Mouse (Mus musculus): Measurements from ENCODE around the gene Trim39.
A peak's percentile ranks its signal among the peaks of the same experiment; 100 is the strongest.

The Trim39 gene

GRCm38 (mm10) chr17:36248886-36249285 lies 23.2 kb downstream of the Trim39 start:
- no peak for DNase-seq (ENCODE audit: low spot score in 2 of 2)

- no peak for DNase-seq (ENCODE audit: low spot score in 2 of 2)
Observed at GRCm38 (mm10) chr17:36245741-36246140, 26.3 kb downstream of the Trim39 start.

- no peak for DNase-seq (ENCODE audit: low spot score in 2 of 2)
Observed at GRCm38 (mm10) chr17:36244031-36244430, 28.0 kb downstream of the Trim39 start.

GRCm38 (mm10) chr17:36240637-36241213 lies 31.3 kb downstream of the Trim39 start:
- no peak for DNase-seq (ENCODE audit: low spot score in 2 of 2)

DNA sequence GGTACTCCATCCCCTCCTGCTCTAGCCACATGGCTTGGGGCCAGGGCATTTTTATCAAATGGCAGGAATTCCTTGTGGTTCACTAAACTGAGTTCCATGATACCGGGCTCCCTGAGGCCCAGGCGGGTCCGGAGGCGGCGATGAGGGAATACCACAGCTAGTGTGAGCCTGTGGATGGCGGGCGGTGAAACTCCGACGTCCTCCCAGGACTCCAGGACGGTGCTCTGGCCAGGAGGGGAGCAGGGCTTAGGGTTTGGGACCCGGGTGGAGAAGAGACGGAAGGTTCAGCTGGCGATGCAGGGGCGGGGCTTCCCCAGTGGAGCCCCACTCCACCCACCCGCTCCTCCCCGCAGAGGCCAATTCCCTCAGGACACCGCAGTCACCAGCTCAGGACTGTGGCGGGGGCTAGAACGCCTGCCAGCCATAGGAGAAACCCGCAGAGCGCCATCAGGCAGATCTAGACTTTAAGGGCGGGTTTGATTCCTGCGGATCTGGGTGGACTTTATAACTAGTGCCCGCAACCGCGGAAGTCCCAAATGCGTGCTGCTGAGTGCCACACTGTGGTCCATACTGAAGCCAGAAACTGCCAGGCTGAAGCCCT lies 34.6 kb downstream of the Trim39 start:
- DNase-seq (ENCODE audit: low spot score in 2 of 2) = no peak

- DNase-seq (ENCODE audit: low spot score in 2 of 2) = peak; percentile 48 to 63
Observed at GRCm38 (mm10) chr17:36235300-36235699, 36.7 kb downstream of the Trim39 start.

DNA sequence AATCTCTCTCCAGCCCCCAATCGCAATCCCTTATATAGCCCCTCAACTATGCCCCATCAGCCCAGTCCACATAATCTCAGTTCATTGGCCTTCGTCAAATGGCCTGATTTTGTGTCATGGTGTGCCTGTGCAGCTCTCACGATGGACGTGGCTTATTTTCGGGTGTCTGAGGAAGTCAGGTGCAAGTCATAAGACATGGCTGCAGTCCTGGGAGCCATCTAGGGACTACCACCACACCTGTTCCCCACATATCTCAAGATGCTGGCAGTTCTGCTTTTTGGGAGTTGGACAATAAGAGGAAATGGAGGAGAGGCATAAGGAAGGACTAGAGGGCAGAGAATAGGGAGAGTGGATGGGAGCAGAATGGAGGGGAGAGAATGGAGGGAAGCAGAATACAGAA lies 38.5 kb downstream of the Trim39 start:
- no peak for DNase-seq (ENCODE audit: low spot score in 2 of 2)

DNA sequence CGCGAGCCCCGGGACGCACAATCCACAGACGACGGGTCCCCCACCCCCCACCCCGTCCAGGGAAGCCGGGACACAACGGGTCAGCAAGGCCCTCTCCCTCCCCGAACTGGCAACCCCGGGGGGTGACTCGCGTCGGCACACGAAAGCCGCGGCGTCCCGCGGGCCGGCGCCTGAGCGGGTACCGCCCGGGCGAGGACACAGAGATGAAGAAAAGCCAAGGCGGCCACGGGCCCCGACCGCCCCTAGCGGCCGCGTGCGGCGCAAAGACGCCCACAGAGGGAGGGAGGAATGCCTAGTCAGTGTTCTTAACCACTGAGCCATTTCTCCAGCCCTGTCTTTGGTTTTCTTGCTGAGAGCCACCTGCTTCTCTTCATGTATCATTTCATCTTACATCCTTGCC lies 40.7 kb downstream of the Trim39 start:
- DNase-seq (ENCODE audit: low spot score in 2 of 2) = peak; percentile 73 to 88

- DNase-seq (ENCODE audit: low spot score in 2 of 2) = peak; percentile 22 to 24
Observed at GRCm38 (mm10) chr17:36229046-36229445, 43.0 kb downstream of the Trim39 start.

- peak; percentile 63 to 73 for DNase-seq (ENCODE audit: low spot score in 2 of 2)
Observed at GRCm38 (mm10) chr17:36226921-36227320, 45.1 kb downstream of the Trim39 start.

DNA sequence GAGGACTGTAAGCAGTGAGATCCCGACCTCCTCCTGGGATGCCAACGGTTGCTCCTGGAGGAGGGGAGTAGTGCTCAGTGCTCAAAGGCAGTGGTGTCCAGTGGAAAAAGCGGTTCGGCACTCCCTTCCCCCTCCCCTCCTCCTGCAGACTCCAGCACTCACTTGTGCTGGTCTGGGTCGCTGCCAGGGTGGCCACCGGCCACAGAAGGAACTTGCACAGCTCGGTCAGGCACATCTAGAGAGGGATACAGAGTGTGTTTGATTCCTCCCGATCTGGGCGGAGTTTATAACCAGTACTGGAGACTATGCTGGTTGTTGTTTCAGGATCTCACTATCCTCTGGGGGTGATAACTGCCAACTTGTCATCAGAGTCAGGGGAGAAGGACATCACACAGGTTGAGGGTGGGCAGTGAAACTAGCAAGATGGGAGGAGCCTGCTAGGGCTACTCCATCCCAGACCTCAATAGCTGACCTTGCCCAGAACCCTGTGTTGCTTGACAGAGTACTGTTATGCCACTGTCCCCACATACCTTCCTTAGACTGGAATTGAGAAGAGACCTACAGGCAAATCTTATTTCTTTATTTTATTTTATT lies 46.7 kb downstream of the Trim39 start:
- no peak for DNase-seq (ENCODE audit: low spot score in 2 of 2)

- DNase-seq (ENCODE audit: low spot score in 2 of 2) = no peak
Observed at GRCm38 (mm10) chr17:36224451-36224850, 47.6 kb downstream of the Trim39 start.

- DNase-seq (ENCODE audit: low spot score in 2 of 2) = no peak
Observed at GRCm38 (mm10) chr17:36218594-36219155, 53.4 kb downstream of the Trim39 start.

DNA sequence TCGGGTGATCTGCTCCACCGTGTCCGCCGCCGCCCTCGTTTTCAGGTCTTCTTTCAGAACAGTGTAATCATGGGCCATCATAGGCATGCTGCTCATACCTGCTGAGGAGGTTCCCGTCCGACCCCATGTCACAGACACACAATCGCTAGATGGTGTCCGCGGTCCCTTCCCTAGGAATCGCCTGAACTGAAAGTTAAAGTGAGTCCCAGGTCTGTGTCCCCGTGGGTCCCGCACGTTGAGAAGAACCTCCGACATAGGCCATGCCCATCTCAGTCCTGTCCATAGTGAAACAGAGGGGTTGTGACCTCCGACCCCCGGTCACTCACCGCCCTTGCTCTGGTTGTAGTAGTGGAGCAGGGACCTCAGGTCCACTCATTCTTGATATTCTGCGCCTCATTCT lies 56.5 kb downstream of the Trim39 start:
- no peak for DNase-seq (ENCODE audit: low spot score in 2 of 2)

Measured in thymus, postnatal 10 days (tissue).